Mouse (Mus musculus) stomach, embryonic 14.5 days (tissue): ENCODE measurements around the gene Etv6. TPM values are rescaled to one million over a fixed set of nuclear protein-coding genes. Genes with fewer than 3 reads are reported as not detected.
"Not testable (repeated sequence)": the region's sequence is repeated elsewhere in the genome, so short reads cannot be mapped to it uniquely, and the experiment has no call there.

ENCODE experiments used
- ATAC-seq: fragments of 200-750 bp; cut with Nextera tagmentation; 2 replicates; pipeline ENCODE4 v1.8.0; 2017; ENCODE audit warnings: low read depth, moderate TSS enrichment; ENCODE audit not compliant: insufficient number of reproducible peaks, insufficient read depth, low FRiP score
- H3K27ac ChIP-seq: fragments of 300-500 bp; sonication (generic); 2 replicates; pipeline ENCODE4 v1.5.1; 2014; ENCODE audit warnings: mild to moderate bottlenecking, low read length, moderate library complexity, mixed read lengths
- H3K27me3 ChIP-seq: fragments of 300-500 bp; sonication (generic); 2 replicates; pipeline ENCODE4 v1.6.1; 2014; ENCODE audit warnings: low read length, control low read depth, mixed read lengths; ENCODE audit not compliant: control insufficient read depth, insufficient read depth
- H3K36me3 ChIP-seq: fragments of 300-500 bp; sonication (generic); 2 replicates; pipeline ENCODE4 v1.6.1; 2014; ENCODE audit warnings: mild to moderate bottlenecking, control low read depth, low read length, moderate library complexity, mixed read lengths; ENCODE audit not compliant: control insufficient read depth, insufficient read depth
- H3K4me1 ChIP-seq: fragments of 300-500 bp; sonication (generic); 2 replicates; pipeline ENCODE4 v1.6.1; 2014; ENCODE audit warnings: low read length, control low read depth, mixed read lengths; ENCODE audit not compliant: control insufficient read depth, insufficient read depth
- H3K4me2 ChIP-seq: fragments of 300-500 bp; sonication (generic); replicated peaks from 2 replicates; pipeline ENCODE4 v1.6.1; 2014; ENCODE audit warnings: low read depth, low read length, control low read depth
- H3K4me3 ChIP-seq: fragments of 300-500 bp; sonication (generic); 2 replicates; pipeline ENCODE4 v1.5.1; 2014; ENCODE audit warnings: low read depth, low read length, control low read depth
- H3K9ac ChIP-seq: fragments of 300-500 bp; sonication (generic); replicated peaks from 2 replicates; pipeline ENCODE4 v1.6.1; 2014; ENCODE audit warnings: low read depth, mild to moderate bottlenecking, control low read depth, low read length, moderate library complexity, mixed read lengths
- H3K9me3 ChIP-seq: fragments of 300-500 bp; sonication (generic); 2 replicates; pipeline ENCODE4 v1.6.1; 2016; ENCODE audit warnings: low read depth, low read length, control low read depth; ENCODE audit not compliant: control insufficient read depth
- WGBS: fragments of 180-500 bp; shearing (Covaris S2); extraction: QIAGEN DNeasy Blood & Tissue Kit; methylation state at CpG from one replicate; pipeline ENCODE4 v1.1.7; 2014; 5-methylcytosine and 5-hydroxymethylcytosine counted together
- polyA plus RNA-seq: library from polyadenylated mRNA; unstranded; fragments of >200 nt; fragmentation: Nextera tagmentation; extraction: Ambion mirVana; gene quantifications from 2 replicates; pipeline ENCODE4 v1.2.1, GENCODE M21; 2014

The Etv6 gene
- polyA plus RNA-seq, result 16.0 and 17.7 TPM in 2 replicates

- H3K9me3 ChIP-seq, result no peaks in the 10 kb centered on the region
- WGBS, result under 1% methylated on average over 58 of the region's 78 CpGs
- H3K4me3 ChIP-seq, result peak within 1 kb of the TSS; percentile 84
- H3K27me3 ChIP-seq, result no peaks in the 10 kb centered on the region
- H3K4me1 ChIP-seq, result peaks cover 38% of the 10 kb centered on the region
- H3K27ac ChIP-seq, result peak within 1 kb of the TSS; percentile 100
- peak; percentile 72 for ATAC-seq
- no peaks in the 10 kb centered on the region for H3K36me3 ChIP-seq
- peak within 1 kb of the TSS; percentile 71 for H3K4me2 ChIP-seq
- peak within 1 kb of the TSS; percentile 98 for H3K9ac ChIP-seq
Measured at GRCm38 (mm10) chr6:134035490-134036405, at the start of gene Etv6. Gene Etv6, plus strand, starts transcription at chr6:134035700.

GRCm38 (mm10) chr6:133986161-133986560, 49.3 kb upstream of the Etv6 start:
- Histone ChIP-seq H3K27me3 (no peaks in the 10 kb centered on the region), H3K4me3 (no peak overlapping the region)
- WGBS, result 62% methylated on average over 2 of the region's 2 CpGs

GRCm38 (mm10) chr6:133987068-133987591, 48.4 kb upstream of the Etv6 start:
- 72% methylated on average over 2 of the region's 2 CpGs for WGBS
- no peak overlapping the region for H3K4me2 ChIP-seq
- H3K9me3 ChIP-seq, result no peaks in the 10 kb centered on the region
- no peak overlapping the region for H3K9ac ChIP-seq
- no peaks in the 10 kb centered on the region for H3K4me1 ChIP-seq
- no peaks in the 10 kb centered on the region for H3K36me3 ChIP-seq
- no peak overlapping the region for H3K27ac ChIP-seq
- ATAC-seq, result no peak
- H3K4me3 ChIP-seq, result no peak overlapping the region
- no peaks in the 10 kb centered on the region for H3K27me3 ChIP-seq

More at GRCm38 (mm10) chr6:133986161-133986560, 49.3 kb upstream of the Etv6 start:
- Histone ChIP-seq H3K4me2 (no peak overlapping the region), H3K4me1 (no peaks in the 10 kb centered on the region), H3K9me3 (no peaks in the 10 kb centered on the region), H3K9ac (no peak overlapping the region), H3K27ac (no peak overlapping the region), H3K36me3 (no peaks in the 10 kb centered on the region)
- no peak for ATAC-seq

GRCm38 (mm10) chr6:133988011-133988410, 47.5 kb upstream of the Etv6 start:
- Histone ChIP-seq H3K9ac (no peak overlapping the region), H3K9me3 (no peaks in the 10 kb centered on the region), H3K4me1 (no peaks in the 10 kb centered on the region), H3K27ac (no peak overlapping the region), H3K4me3 (no peak overlapping the region), H3K36me3 (no peaks in the 10 kb centered on the region), H3K4me2 (no peak overlapping the region), H3K27me3 (no peaks in the 10 kb centered on the region)
- WGBS, result 39% methylated on average over 9 of the region's 9 CpGs
- no peak for ATAC-seq

- Histone ChIP-seq H3K4me2 (no peak overlapping the region), H3K9me3 (no peaks in the 10 kb centered on the region), H3K9ac (no peak overlapping the region), H3K4me1 (no peaks in the 10 kb centered on the region), H3K36me3 (no peaks in the 10 kb centered on the region), H3K4me3 (no peak overlapping the region), H3K27ac (no peak overlapping the region), H3K27me3 (no peaks in the 10 kb centered on the region)
- no peak for ATAC-seq
- 83% methylated on average over 2 of the region's 2 CpGs for WGBS
Measured at GRCm38 (mm10) chr6:133997461-133997860, 38.0 kb upstream of the Etv6 start.

GRCm38 (mm10) chr6:133997935-133998334, 37.6 kb upstream of the Etv6 start:
- no peak overlapping the region for H3K27ac ChIP-seq
- no peak overlapping the region for H3K4me2 ChIP-seq
- H3K9me3 ChIP-seq, result no peaks in the 10 kb centered on the region
- H3K4me3 ChIP-seq, result no peak overlapping the region
- no peaks in the 10 kb centered on the region for H3K4me1 ChIP-seq
- no peaks in the 10 kb centered on the region for H3K36me3 ChIP-seq
- no peak for ATAC-seq
- no peak overlapping the region for H3K9ac ChIP-seq
- no peaks in the 10 kb centered on the region for H3K27me3 ChIP-seq
- WGBS, result 41% methylated on average over 2 of the region's 2 CpGs

- 0 out of 2 replicates have a peak, but pooled peaks have one; percentile 42 for ATAC-seq
- not testable (repeated sequence) for H3K4me3 ChIP-seq, H3K27me3 ChIP-seq, H3K4me2 ChIP-seq, H3K9ac ChIP-seq, H3K9me3 ChIP-seq, H3K4me1 ChIP-seq, H3K27ac ChIP-seq, H3K36me3 ChIP-seq
- 51% methylated on average over 6 of the region's 12 CpGs for WGBS
Measured at GRCm38 (mm10) chr6:134014488-134015110, 20.9 kb upstream of the Etv6 start.

GRCm38 (mm10) chr6:134018807-134019206, 16.7 kb upstream of the Etv6 start:
- Histone ChIP-seq H3K9me3 (no peaks in the 10 kb centered on the region), H3K9ac (no peak overlapping the region), H3K27ac (no peak overlapping the region), H3K36me3 (no peaks in the 10 kb centered on the region), H3K4me1 (no peaks in the 10 kb centered on the region), H3K4me2 (no peak overlapping the region), H3K27me3 (no peaks in the 10 kb centered on the region), H3K4me3 (no peak overlapping the region)
- WGBS, result 95% methylated on average over 1 of the region's 1 CpGs
- no peak for ATAC-seq
